Mouse (Mus musculus) urinary bladder, postnatal 4 days (tissue): ENCODE data around the gene Gm3055.
"Not testable (repeated sequence)": the region's sequence is repeated elsewhere in the genome, so short reads cannot be mapped to it uniquely, and the experiment has no call there.

Source experiments
- DNase-seq, 2 experiments: peaks; one replicate each; pipeline ENCODE4 v3.0.0; 2021 to 2022; ENCODE audit warnings: low spot score in 2 of 2

Gene Gm3055

GRCm38 (mm10) chr10:81770506-81771403 is at the start of gene Gm3055:
TSS of gene Gm3055 (minus strand) at chr10:81771161.
- not testable (repeated sequence) for DNase-seq

GRCm38 (mm10) chr10:81811899-81812298 is 40.9 kb upstream of the Gm3055 start, which contains the start of gene Gm4767:
TSS of gene Gm4767 (plus strand) at chr10:81812186.
- DNase-seq = not testable (repeated sequence)

- DNase-seq = not testable (repeated sequence)
These were observed 430 bp upstream of the Gm3055 start for GRCm38 (mm10) chr10:81771404-81771777.

GRCm38 (mm10) chr10:81704531-81705301 is 66.2 kb downstream of the Gm3055 start, which contains the start of gene Zfp433:
TSS of gene Zfp433 (plus strand) at chr10:81704825.
- DNase-seq = not testable (repeated sequence)
